Mouse (Mus musculus) forebrain, embryonic 13.5 days (tissue): ENCODE results near the gene Otop2. TPM values are rescaled to one million over a fixed set of nuclear protein-coding genes. Genes with fewer than 3 reads are reported as not detected.

Experiments
- ATAC-seq: fragments of 200-750 bp; cut with Nextera tagmentation; 2 replicates; pipeline ENCODE4 v1.8.0; 2017
- H3K27ac ChIP-seq: fragments of 300-500 bp; sonication (generic); 2 replicates; pipeline ENCODE4 v1.5.1; 2015; ENCODE audit warnings: inconsistent platforms, mild to moderate bottlenecking, moderate library complexity
- H3K27me3 ChIP-seq: fragments of 300-500 bp; sonication (generic); 2 replicates; pipeline ENCODE4 v1.6.1; 2015; ENCODE audit warnings: mild to moderate bottlenecking, inconsistent platforms
- H3K36me3 ChIP-seq: fragments of 300-500 bp; sonication (generic); 2 replicates; pipeline ENCODE4 v1.6.1; 2015; ENCODE audit warnings: mild to moderate bottlenecking, inconsistent platforms; ENCODE audit not compliant: poor library complexity, severe bottlenecking
- H3K4me1 ChIP-seq: fragments of 300-500 bp; sonication (generic); 2 replicates; pipeline ENCODE4 v1.6.1; 2015; ENCODE audit warnings: inconsistent platforms
- H3K4me2 ChIP-seq: fragments of 300-500 bp; sonication (generic); 2 replicates; pipeline ENCODE4 v1.6.1; 2015; ENCODE audit warnings: inconsistent platforms, mild to moderate bottlenecking, moderate library complexity
- H3K4me3 ChIP-seq: fragments of 300-500 bp; sonication (generic); 2 replicates; pipeline ENCODE4 v1.5.1; 2015; ENCODE audit warnings: mild to moderate bottlenecking, inconsistent platforms
- H3K9ac ChIP-seq: fragments of 300-500 bp; sonication (generic); 2 replicates; pipeline ENCODE4 v1.6.1; 2015; ENCODE audit warnings: mild to moderate bottlenecking, inconsistent platforms
- H3K9me3 ChIP-seq: fragments of 300-500 bp; sonication (generic); replicated peaks from 2 replicates; pipeline ENCODE4 v1.6.1; 2016; ENCODE audit warnings: inconsistent platforms
- WGBS: fragments of 180-500 bp; shearing (Covaris S2); methylation state at CpG from one replicate; pipeline ENCODE4 v1.1.7; 2015; 5-methylcytosine and 5-hydroxymethylcytosine counted together
- polyA plus RNA-seq: library from polyadenylated mRNA; unstranded; fragments of >200 nt; fragmentation: Nextera tagmentation; extraction: Ambion mirVana; gene quantifications from 2 replicates; pipeline ENCODE4 v1.2.1, GENCODE M21; 2015

The Otop2 gene
- polyA plus RNA-seq, 1 experiment from 2014 or later = not detected

- peak overlapping the region; percentile 4; the same call in 1 of the 2 replicates for H3K27ac ChIP-seq
- ATAC-seq = no peak
Measured at GRCm38 (mm10) chr11:115359726-115360125, 52.8 kb downstream of the Otop2 start.

GRCm38 (mm10) chr11:115364136-115364535, 57.2 kb downstream of the Otop2 start:
- H3K9ac ChIP-seq = no peak overlapping the region
- no peak overlapping the region for H3K27ac ChIP-seq
- peaks cover 23% of the 10 kb centered on the region for H3K4me1 ChIP-seq
- 0 out of 2 replicates have a peak, but pooled peaks cover 6% of the 10 kb centered on the region for H3K27me3 ChIP-seq
- no peak overlapping the region; the same call in 1 of the 2 replicates for H3K4me2 ChIP-seq
- WGBS = 88% methylated on average over 3 of the region's 3 CpGs
- ATAC-seq = no peak
- H3K9me3 ChIP-seq = no peaks in the 10 kb centered on the region
- H3K36me3 ChIP-seq = no peaks in the 10 kb centered on the region
- H3K4me3 ChIP-seq = no peak overlapping the region

More at GRCm38 (mm10) chr11:115359726-115360125, 52.8 kb downstream of the Otop2 start:
- H3K4me3 ChIP-seq = no peak overlapping the region
- H3K4me1 ChIP-seq = peaks cover 14% of the 10 kb centered on the region
- no peak overlapping the region for H3K4me2 ChIP-seq
- WGBS = 65% methylated on average over 6 of the region's 6 CpGs
- H3K9me3 ChIP-seq = no peaks in the 10 kb centered on the region
- 0 out of 2 replicates have a peak overlapping the region, but pooled peaks have one; percentile 19 for H3K9ac ChIP-seq
- H3K27me3 ChIP-seq = no peaks in the 10 kb centered on the region
- H3K36me3 ChIP-seq = peaks cover 17% of the 10 kb centered on the region; the same call in 1 of the 2 replicates

GRCm38 (mm10) chr11:115366039-115366705, 59.2 kb downstream of the Otop2 start:
- Histone ChIP-seq H3K36me3 (no peaks in the 10 kb centered on the region), H3K9me3 (no peaks in the 10 kb centered on the region), H3K9ac (peak overlapping the region; percentile 82), H3K27me3 (peaks cover 9% of the 10 kb centered on the region; the same call in 1 of the 2 replicates), H3K4me1 (peaks cover 16% of the 10 kb centered on the region), H3K27ac (peak overlapping the region; percentile 80; the same call in 1 of the 2 replicates), H3K4me3 (peak overlapping the region; percentile 71), H3K4me2 (peak overlapping the region; percentile 99)
- peak; percentile 19 for ATAC-seq
- WGBS = 42% methylated on average over 7 of the region's 7 CpGs

GRCm38 (mm10) chr11:115366706-115367394, 59.9 kb downstream of the Otop2 start:
- peak overlapping the region; percentile 99 for H3K4me2 ChIP-seq
- peak; percentile 76 for ATAC-seq
- H3K27ac ChIP-seq = peak overlapping the region; percentile 80
- H3K4me1 ChIP-seq = peaks cover 16% of the 10 kb centered on the region
- no peaks in the 10 kb centered on the region for H3K36me3 ChIP-seq
- peak overlapping the region; percentile 71 for H3K4me3 ChIP-seq
- no peaks in the 10 kb centered on the region for H3K9me3 ChIP-seq
- peak overlapping the region; percentile 82 for H3K9ac ChIP-seq
- 3% methylated on average over 26 of the region's 28 CpGs for WGBS
- H3K27me3 ChIP-seq = peaks cover 9% of the 10 kb centered on the region; the same call in 1 of the 2 replicates

- WGBS = under 1% methylated on average over 32 of the region's 39 CpGs
- peak within 1 kb of the TSS; percentile 80 for H3K27ac ChIP-seq
- ATAC-seq = peak; percentile 88
- peak within 1 kb of the TSS; percentile 99 for H3K4me2 ChIP-seq
- H3K4me1 ChIP-seq = peaks cover 16% of the 10 kb centered on the region
- H3K4me3 ChIP-seq = peak within 1 kb of the TSS; percentile 71
- H3K36me3 ChIP-seq = no peaks in the 10 kb centered on the region
- peaks cover 9% of the 10 kb centered on the region; the same call in 1 of the 2 replicates for H3K27me3 ChIP-seq
- H3K9me3 ChIP-seq = no peaks in the 10 kb centered on the region
- H3K9ac ChIP-seq = peak within 1 kb of the TSS; percentile 82
Measured at GRCm38 (mm10) chr11:115367395-115367944, 60.5 kb downstream of the Otop2 start, which contains the start of gene Hid1. Hid1 (minus strand) TSS chr11:115367756.

- ATAC-seq = no peak
- H3K9ac ChIP-seq = no peak overlapping the region
- H3K4me1 ChIP-seq = peaks cover 32% of the 10 kb centered on the region
- no peaks in the 10 kb centered on the region for H3K9me3 ChIP-seq
- no peak overlapping the region for H3K4me3 ChIP-seq
- H3K27me3 ChIP-seq = peaks cover 24% of the 10 kb centered on the region
- no peak overlapping the region for H3K27ac ChIP-seq
- WGBS = 55% methylated on average over 7 of the region's 7 CpGs
- no peak overlapping the region for H3K4me2 ChIP-seq
- no peaks in the 10 kb centered on the region for H3K36me3 ChIP-seq
Measured at GRCm38 (mm10) chr11:115370368-115370767, 63.4 kb downstream of the Otop2 start.

GRCm38 (mm10) chr11:115371354-115371753, 64.4 kb downstream of the Otop2 start:
- 75% methylated on average over 8 of the region's 8 CpGs for WGBS
- Histone ChIP-seq H3K4me3 (no peak overlapping the region), H3K27ac (no peak overlapping the region), H3K9ac (no peak overlapping the region), H3K4me1 (peaks cover 26% of the 10 kb centered on the region), H3K9me3 (no peaks in the 10 kb centered on the region), H3K4me2 (no peak overlapping the region), H3K36me3 (no peaks in the 10 kb centered on the region), H3K27me3 (peaks cover 21% of the 10 kb centered on the region)
- no peak for ATAC-seq

GRCm38 (mm10) chr11:115372015-115372414, 65.1 kb downstream of the Otop2 start:
- H3K27me3 ChIP-seq = peaks cover 21% of the 10 kb centered on the region
- no peak overlapping the region for H3K27ac ChIP-seq
- no peaks in the 10 kb centered on the region for H3K36me3 ChIP-seq
- 76% methylated on average over 1 of the region's 1 CpGs for WGBS
- no peak overlapping the region for H3K4me2 ChIP-seq
- ATAC-seq = no peak
- H3K9ac ChIP-seq = no peak overlapping the region
- H3K4me3 ChIP-seq = no peak overlapping the region
- peaks cover 19% of the 10 kb centered on the region for H3K4me1 ChIP-seq
- no peaks in the 10 kb centered on the region for H3K9me3 ChIP-seq

GRCm38 (mm10) chr11:115372737-115373136, 65.8 kb downstream of the Otop2 start:
- Histone ChIP-seq H3K36me3 (no peaks in the 10 kb centered on the region), H3K27ac (no peak overlapping the region), H3K9ac (no peak overlapping the region), H3K4me2 (no peak overlapping the region), H3K4me3 (no peak overlapping the region), H3K27me3 (peaks cover 21% of the 10 kb centered on the region), H3K9me3 (no peaks in the 10 kb centered on the region), H3K4me1 (peaks cover 15% of the 10 kb centered on the region)
- 55% methylated on average over 2 of the region's 2 CpGs for WGBS
- no peak for ATAC-seq

- Histone ChIP-seq H3K4me1 (peaks cover 15% of the 10 kb centered on the region), H3K27me3 (peaks cover 21% of the 10 kb centered on the region), H3K27ac (no peak overlapping the region), H3K9me3 (0 out of 2 replicates have a peak, but pooled peaks cover 4% of the 10 kb centered on the region), H3K4me2 (peak overlapping the region; percentile 72), H3K36me3 (no peaks in the 10 kb centered on the region), H3K9ac (peak overlapping the region; percentile 65), H3K4me3 (peak overlapping the region; percentile 47)
- 2% methylated on average over 30 of the region's 30 CpGs for WGBS
- peak; percentile 66 for ATAC-seq
Measured at GRCm38 (mm10) chr11:115373805-115374694, 67.1 kb downstream of the Otop2 start.

- Histone ChIP-seq H3K36me3 (no peaks in the 10 kb centered on the region), H3K27ac (no peak overlapping the region), H3K9me3 (0 out of 2 replicates have a peak, but pooled peaks cover 4% of the 10 kb centered on the region), H3K4me1 (peaks cover 15% of the 10 kb centered on the region), H3K9ac (peak overlapping the region; percentile 65), H3K4me2 (peak overlapping the region; percentile 72), H3K4me3 (peak overlapping the region; percentile 47), H3K27me3 (peaks cover 21% of the 10 kb centered on the region)
- ATAC-seq = 0 out of 2 replicates have a peak, but pooled peaks have one; percentile 30
- WGBS = 68% methylated on average over 12 of the region's 12 CpGs
Measured at GRCm38 (mm10) chr11:115374695-115375425, 67.9 kb downstream of the Otop2 start.
